Mouse (Mus musculus) midbrain, embryonic 13.5 days (tissue): ENCODE results near the gene Sult6b2. TPM values are rescaled to one million over a fixed set of nuclear protein-coding genes. Genes with fewer than 3 reads are reported as not detected.
A peak's percentile ranks its signal among the peaks of the same experiment; 100 is the strongest.

Source experiments
- ATAC-seq: fragments of 200-750 bp; cut with Nextera tagmentation; 2 replicates; pipeline ENCODE4 v1.8.0; 2017; ENCODE audit warnings: mild to moderate bottlenecking, moderate TSS enrichment, moderate library complexity
- H3K27ac ChIP-seq: fragments of 300-500 bp; sonication (generic); 2 replicates; pipeline ENCODE4 v1.5.1; 2015; ENCODE audit warnings: inconsistent platforms, mild to moderate bottlenecking, moderate library complexity
- H3K27me3 ChIP-seq: fragments of 300-500 bp; sonication (generic); 2 replicates; pipeline ENCODE4 v1.6.1; 2015; ENCODE audit warnings: mild to moderate bottlenecking, inconsistent platforms
- H3K36me3 ChIP-seq: fragments of 300-500 bp; sonication (generic); 2 replicates; pipeline ENCODE4 v1.6.1; 2015; ENCODE audit warnings: mild to moderate bottlenecking, inconsistent platforms
- H3K4me1 ChIP-seq: fragments of 300-500 bp; sonication (generic); replicated peaks from 2 replicates; pipeline ENCODE4 v1.6.1; 2015; ENCODE audit warnings: inconsistent platforms
- H3K4me2 ChIP-seq: fragments of 300-500 bp; sonication (generic); replicated peaks from 2 replicates; pipeline ENCODE4 v1.6.1; 2015; ENCODE audit warnings: moderate library complexity, mild to moderate bottlenecking, inconsistent platforms
- H3K4me3 ChIP-seq: fragments of 300-500 bp; sonication (generic); replicated peaks from 2 replicates; pipeline ENCODE4 v1.5.1; 2015; ENCODE audit warnings: mild to moderate bottlenecking, inconsistent platforms
- H3K9ac ChIP-seq: fragments of 300-500 bp; sonication (generic); replicated peaks from 2 replicates; pipeline ENCODE4 v1.6.1; 2015; ENCODE audit warnings: mild to moderate bottlenecking, inconsistent platforms
- H3K9me3 ChIP-seq: fragments of 300-500 bp; sonication (generic); 2 replicates; pipeline ENCODE4 v1.6.1; 2016; ENCODE audit warnings: mild to moderate bottlenecking, inconsistent platforms
- WGBS: fragments of 180-500 bp; shearing (Covaris S2); methylation state at CpG from one replicate; pipeline ENCODE4 v1.1.7; 2015; 5-methylcytosine and 5-hydroxymethylcytosine counted together
- polyA plus RNA-seq: library from polyadenylated mRNA; unstranded; fragments of >200 nt; fragmentation: Nextera tagmentation; extraction: Ambion mirVana; gene quantifications from 2 replicates; pipeline ENCODE4 v1.2.1, GENCODE M21; 2015

Gene Sult6b2
- polyA plus RNA-seq, result 0.18 and 0.26 TPM in 2 replicates

DNA sequence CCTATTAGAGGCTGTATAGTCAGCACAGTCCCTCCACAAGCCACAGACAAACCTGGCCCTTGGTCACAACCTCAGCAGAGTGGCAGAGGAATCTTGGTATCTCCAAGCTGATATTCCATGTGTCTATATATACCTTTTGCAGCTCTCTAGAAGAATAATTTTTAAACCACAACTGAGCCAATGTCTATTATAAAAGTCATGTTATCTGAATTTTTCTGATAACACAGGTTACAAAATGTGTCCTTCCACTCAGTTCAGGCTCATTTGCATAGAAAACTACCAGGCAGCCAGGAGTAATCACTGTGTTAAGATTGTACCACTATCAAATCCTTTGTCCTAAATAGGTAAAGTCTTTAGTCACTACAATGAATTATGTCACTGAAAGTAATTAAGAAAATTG, at the start of gene Sult6b2:
Sult6b2 (minus strand) TSS at position 101 of the 400 bp plus-strand sequence.
- Histone ChIP-seq H3K27ac (no peak within 1 kb of the TSS), H3K9ac (no peak within 1 kb of the TSS), H3K4me3 (no peak within 1 kb of the TSS), H3K9me3 (no peaks in the 10 kb centered on the region), H3K4me1 (peaks cover 4% of the 10 kb centered on the region), H3K36me3 (no peaks in the 10 kb centered on the region), H3K27me3 (no peaks in the 10 kb centered on the region), H3K4me2 (no peak within 1 kb of the TSS)
- no peak for ATAC-seq

DNA sequence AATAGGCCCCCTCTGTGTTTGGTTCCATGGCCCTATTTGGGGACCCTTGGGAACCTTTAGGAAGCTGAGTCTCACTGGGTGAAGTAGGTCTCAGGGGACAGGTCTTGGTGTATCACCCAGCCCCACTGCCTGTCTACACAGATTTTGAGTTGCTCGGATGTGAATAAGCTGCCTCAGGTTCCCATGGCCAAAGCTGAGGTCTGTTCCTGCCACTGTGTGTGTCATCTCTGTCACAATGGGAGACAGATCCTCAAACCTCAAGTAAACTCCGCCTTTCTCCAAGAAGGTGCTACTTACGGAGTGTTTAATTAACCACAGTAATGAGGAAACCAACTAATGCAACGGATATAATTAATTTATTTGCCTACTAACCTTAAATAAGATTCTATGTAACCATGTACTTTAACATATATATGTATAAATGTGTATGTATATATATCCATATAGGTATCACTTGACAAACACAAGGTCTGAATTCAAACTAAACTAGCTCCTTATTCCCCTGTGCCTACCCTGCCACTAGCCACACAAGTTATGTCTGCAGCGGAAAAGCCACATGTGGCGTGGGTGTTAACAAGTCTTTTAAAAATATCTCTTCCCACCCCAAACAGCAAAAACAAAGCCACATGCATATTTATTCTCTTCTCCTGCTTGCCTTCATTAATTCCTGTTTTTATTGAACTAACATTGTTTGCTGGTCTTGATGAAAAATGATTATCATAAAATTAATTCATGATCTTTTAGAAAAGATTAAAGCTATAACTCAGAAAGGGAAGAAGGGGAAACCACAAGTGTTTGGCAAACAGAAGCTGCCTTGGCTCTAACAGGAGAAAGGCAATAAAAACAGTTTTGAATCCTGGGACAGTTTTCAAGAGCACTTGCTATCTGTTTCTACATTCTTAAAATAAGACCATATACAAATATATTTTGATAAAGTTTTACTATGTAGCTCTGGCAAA, 48.4 kb upstream of the Sult6b2 start:
- WGBS, result 84% methylated on average over 6 of the region's 6 CpGs
- no peak overlapping the region for H3K27ac ChIP-seq
- H3K36me3 ChIP-seq, result no peaks in the 10 kb centered on the region
- H3K27me3 ChIP-seq, result no peaks in the 10 kb centered on the region
- H3K9ac ChIP-seq, result no peak overlapping the region
- H3K4me2 ChIP-seq, result no peak overlapping the region
- no peak overlapping the region for H3K4me3 ChIP-seq
- H3K9me3 ChIP-seq, result no peaks in the 10 kb centered on the region
- no peak for ATAC-seq
- peaks cover 18% of the 10 kb centered on the region for H3K4me1 ChIP-seq

DNA sequence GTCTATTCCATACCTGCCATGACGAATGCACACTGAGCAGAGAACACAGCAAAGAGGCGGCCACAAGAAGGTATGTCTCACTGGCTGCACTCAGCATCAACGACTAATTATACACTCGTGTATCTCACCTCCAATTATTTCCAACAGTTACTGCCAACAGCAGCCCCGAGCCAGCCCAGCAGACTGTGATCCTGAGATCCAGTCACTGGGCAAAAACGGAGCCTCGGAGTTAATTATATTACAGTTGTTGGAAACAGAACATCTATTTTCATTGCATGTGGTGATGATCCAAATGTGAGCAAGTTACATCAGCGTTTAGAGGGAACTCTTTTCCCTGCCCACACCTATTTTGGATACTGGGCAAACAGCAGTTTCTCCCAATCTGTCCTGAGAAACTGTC, 46.1 kb upstream of the Sult6b2 start:
- H3K27me3 ChIP-seq, result no peaks in the 10 kb centered on the region
- WGBS, result 83% methylated on average over 8 of the region's 8 CpGs
- H3K4me2 ChIP-seq, result no peak overlapping the region
- no peak overlapping the region for H3K27ac ChIP-seq
- no peaks in the 10 kb centered on the region for H3K36me3 ChIP-seq
- H3K9ac ChIP-seq, result no peak overlapping the region
- no peaks in the 10 kb centered on the region for H3K9me3 ChIP-seq
- H3K4me3 ChIP-seq, result no peak overlapping the region
- no peak for ATAC-seq
- H3K4me1 ChIP-seq, result 0 out of 2 replicates have a peak, but pooled peaks cover 6% of the 10 kb centered on the region

DNA sequence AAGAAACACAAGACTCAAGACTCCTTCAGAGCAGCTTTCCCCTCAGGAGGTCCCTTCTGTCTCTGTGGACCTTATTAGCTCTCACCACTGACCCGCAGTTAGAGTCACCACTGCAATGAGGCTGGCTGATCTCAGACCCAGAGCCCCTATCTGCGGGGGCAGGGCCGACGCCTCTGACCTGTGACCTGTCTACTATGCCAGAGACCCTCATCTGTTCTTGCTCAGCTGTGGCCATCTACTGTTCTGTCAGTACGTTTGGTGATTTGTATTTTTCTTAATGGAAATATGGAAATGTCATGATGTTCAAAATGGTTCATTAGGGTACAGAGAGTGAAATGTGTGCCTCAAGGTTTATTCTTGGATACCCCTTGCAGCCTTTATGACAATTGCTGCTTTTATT, 45.0 kb upstream of the Sult6b2 start:
- no peak overlapping the region for H3K9ac ChIP-seq
- H3K36me3 ChIP-seq, result peaks cover 7% of the 10 kb centered on the region
- H3K9me3 ChIP-seq, result no peaks in the 10 kb centered on the region
- no peak overlapping the region for H3K27ac ChIP-seq
- H3K4me3 ChIP-seq, result no peak overlapping the region
- no peaks in the 10 kb centered on the region for H3K27me3 ChIP-seq
- no peak overlapping the region for H3K4me2 ChIP-seq
- ATAC-seq, result peak; percentile 34; the same call in 1 of the 2 replicates
- 71% methylated on average over 5 of the region's 5 CpGs for WGBS
- 0 out of 2 replicates have a peak, but pooled peaks cover 6% of the 10 kb centered on the region for H3K4me1 ChIP-seq

DNA sequence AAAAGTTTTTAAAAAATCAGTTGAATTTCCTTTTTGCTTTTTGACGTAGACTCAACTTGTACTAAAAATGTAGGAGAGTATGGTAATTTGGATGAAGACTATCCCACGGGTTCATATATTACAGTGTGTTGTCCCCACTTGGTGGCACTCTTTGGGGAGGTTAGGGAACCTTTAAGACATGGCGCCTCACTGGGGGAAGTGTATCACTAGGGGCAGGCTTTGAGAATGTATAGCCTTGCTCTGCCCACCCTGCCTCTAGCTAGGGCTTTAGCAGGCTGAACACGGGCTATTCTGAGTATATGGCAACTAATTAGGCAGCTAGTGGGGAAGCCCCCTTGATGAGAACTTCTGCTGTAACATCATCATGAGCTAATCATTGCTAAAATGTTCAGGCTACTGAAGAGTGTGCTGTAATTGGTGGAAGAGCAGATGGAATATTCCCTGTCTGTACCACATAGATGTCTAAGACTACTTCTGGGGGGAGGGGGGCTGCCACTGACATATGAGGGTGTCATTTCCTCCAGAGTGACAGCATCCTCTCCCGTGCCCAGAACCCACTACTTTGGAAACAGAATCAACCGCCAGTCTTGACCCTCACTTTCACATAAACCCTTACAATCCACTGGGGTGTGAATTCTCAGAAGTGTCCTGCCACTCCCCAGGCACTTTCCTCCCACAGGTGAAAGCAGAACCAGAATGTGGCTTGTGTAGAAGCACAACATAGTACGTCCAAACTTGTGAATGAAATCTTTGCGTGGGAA, 43.8 kb upstream of the Sult6b2 start:
- no peak overlapping the region for H3K4me2 ChIP-seq
- ATAC-seq, result no peak
- H3K9ac ChIP-seq, result no peak overlapping the region
- H3K27me3 ChIP-seq, result no peaks in the 10 kb centered on the region
- H3K4me3 ChIP-seq, result no peak overlapping the region
- 0 out of 2 replicates have a peak, but pooled peaks cover 6% of the 10 kb centered on the region for H3K4me1 ChIP-seq
- H3K9me3 ChIP-seq, result no peaks in the 10 kb centered on the region
- H3K36me3 ChIP-seq, result peaks cover 10% of the 10 kb centered on the region
- no peak overlapping the region for H3K27ac ChIP-seq
- 87% methylated on average over 8 of the region's 8 CpGs for WGBS

DNA sequence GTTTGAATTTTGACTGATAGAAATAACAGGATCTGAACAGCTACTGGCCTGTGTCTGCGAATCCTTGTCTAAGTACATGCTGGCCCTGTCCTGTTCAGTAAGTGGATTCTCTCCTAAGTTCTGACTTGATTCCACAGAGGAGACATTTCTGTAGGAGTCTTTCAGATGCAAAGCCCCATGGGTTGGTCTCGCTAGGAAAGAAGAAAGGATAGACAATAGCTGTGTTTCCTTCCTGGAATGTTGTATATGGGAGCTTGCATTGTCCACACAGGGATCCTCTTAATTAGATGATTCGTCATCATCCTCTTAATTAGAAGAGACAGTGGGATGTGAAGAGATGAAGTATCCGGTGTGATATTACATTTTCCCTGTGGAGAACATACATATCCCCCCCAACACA, 42.6 kb upstream of the Sult6b2 start:
- Histone ChIP-seq H3K27ac (no peak overlapping the region), H3K9me3 (no peaks in the 10 kb centered on the region), H3K9ac (no peak overlapping the region), H3K4me1 (0 out of 2 replicates have a peak, but pooled peaks cover 4% of the 10 kb centered on the region), H3K4me2 (no peak overlapping the region), H3K27me3 (no peaks in the 10 kb centered on the region), H3K36me3 (peaks cover 10% of the 10 kb centered on the region), H3K4me3 (no peak overlapping the region)
- WGBS, result 84% methylated on average over 4 of the region's 4 CpGs
- no peak for ATAC-seq

DNA sequence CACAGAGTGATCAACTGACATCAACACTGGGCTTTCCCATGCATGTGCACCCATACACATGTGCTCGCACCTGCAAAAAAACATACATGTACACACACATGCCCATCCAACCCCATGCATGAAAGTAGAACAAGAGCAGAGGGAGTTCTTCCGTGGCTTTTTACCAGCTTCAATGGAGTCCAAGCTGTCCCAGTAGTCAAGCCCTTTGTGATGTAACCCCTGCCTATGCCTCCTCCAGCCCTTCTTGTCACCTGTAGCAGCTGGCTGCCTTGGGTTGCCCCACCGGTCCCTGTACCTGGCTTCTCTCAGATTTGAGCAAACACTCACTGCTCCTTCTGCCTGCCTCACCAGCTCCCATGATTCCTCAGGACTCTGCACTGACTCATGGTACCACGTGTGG, 40.8 kb upstream of the Sult6b2 start:
- H3K9me3 ChIP-seq, result no peaks in the 10 kb centered on the region
- no peak for ATAC-seq
- 83% methylated on average over 4 of the region's 4 CpGs for WGBS
- H3K9ac ChIP-seq, result no peak overlapping the region
- no peaks in the 10 kb centered on the region for H3K27me3 ChIP-seq
- no peak overlapping the region for H3K4me3 ChIP-seq
- H3K4me2 ChIP-seq, result no peak overlapping the region
- peaks cover 10% of the 10 kb centered on the region for H3K36me3 ChIP-seq
- no peak overlapping the region for H3K27ac ChIP-seq
- H3K4me1 ChIP-seq, result 0 out of 2 replicates have a peak, but pooled peaks cover 4% of the 10 kb centered on the region

DNA sequence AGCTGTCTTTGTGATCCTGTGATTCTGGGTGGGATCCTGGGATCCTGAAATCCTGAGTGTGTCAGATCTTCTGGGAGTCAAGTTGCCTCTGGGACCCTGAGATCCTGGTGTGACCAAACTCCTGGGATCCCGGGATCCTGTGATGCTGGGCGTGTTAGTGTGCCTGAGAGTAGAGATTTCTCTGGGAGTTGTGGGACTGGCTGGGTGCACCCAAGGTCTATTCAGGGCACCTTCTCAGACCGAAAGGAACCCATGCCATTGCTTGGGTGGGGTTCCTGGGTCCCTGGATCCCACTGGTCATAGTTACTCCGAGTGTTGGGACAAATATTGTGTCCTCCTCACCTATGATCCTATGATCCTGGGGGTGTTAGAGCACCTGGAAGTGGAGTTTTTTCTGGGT, 39.8 kb upstream of the Sult6b2 start:
- Histone ChIP-seq H3K9me3 (no peaks in the 10 kb centered on the region), H3K4me1 (no peaks in the 10 kb centered on the region), H3K4me2 (no peak overlapping the region), H3K4me3 (no peak overlapping the region), H3K27ac (no peak overlapping the region), H3K9ac (no peak overlapping the region), H3K27me3 (no peaks in the 10 kb centered on the region), H3K36me3 (peaks cover 10% of the 10 kb centered on the region)
- no peak for ATAC-seq
- WGBS, result 87% methylated on average over 4 of the region's 4 CpGs

DNA sequence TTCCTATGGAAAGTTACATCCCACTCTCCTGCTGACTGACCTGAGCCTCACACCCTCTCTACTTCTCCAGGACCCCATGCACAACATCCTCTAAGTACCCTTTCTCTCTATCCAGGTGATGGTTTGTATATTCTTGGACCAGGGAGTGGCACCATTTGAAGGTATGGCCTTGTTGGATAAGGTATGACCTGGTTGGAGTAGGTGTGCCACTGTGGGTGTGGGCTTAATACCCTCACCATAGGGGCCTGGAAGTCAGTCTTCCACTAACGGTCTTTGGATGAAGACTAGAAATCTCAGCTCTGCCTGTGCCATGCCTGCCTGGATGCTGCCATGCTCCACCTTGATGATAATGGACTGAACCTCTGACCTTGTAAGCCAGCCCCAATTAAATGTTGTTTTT, 34.2 kb upstream of the Sult6b2 start:
- H3K9ac ChIP-seq, result no peak overlapping the region
- no peak for ATAC-seq
- H3K27ac ChIP-seq, result no peak overlapping the region
- H3K4me2 ChIP-seq, result no peak overlapping the region
- WGBS, result 84% methylated on average over 1 of the region's 1 CpGs
- H3K9me3 ChIP-seq, result no peaks in the 10 kb centered on the region
- H3K4me3 ChIP-seq, result no peak overlapping the region
- H3K36me3 ChIP-seq, result no peaks in the 10 kb centered on the region
- no peaks in the 10 kb centered on the region for H3K27me3 ChIP-seq
- peaks cover 6% of the 10 kb centered on the region for H3K4me1 ChIP-seq

DNA sequence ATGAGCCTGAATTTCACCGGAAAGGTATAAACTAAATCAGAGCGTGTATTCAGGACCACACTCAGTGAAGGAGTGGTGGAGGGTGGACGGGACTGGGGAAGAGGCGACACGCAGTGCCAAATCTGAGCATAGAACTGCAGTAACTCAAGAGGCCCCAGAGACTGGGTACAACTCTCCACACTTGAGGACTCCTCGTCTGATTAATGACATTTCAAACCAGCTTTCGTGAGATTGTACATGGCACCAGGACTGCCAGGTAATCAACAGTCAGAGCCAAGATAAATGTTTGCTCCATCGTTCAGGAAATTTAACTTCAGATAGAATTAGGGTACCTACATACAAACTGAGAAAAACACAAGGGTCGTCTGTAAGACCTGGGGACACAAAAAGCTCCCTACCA, 33.0 kb upstream of the Sult6b2 start:
- no peak overlapping the region for H3K27ac ChIP-seq
- peaks cover 10% of the 10 kb centered on the region for H3K4me1 ChIP-seq
- no peak for ATAC-seq
- 89% methylated on average over 9 of the region's 9 CpGs for WGBS
- H3K4me2 ChIP-seq, result no peak overlapping the region
- H3K4me3 ChIP-seq, result no peak overlapping the region
- no peaks in the 10 kb centered on the region for H3K27me3 ChIP-seq
- H3K9ac ChIP-seq, result no peak overlapping the region
- no peaks in the 10 kb centered on the region for H3K36me3 ChIP-seq
- no peaks in the 10 kb centered on the region for H3K9me3 ChIP-seq

DNA sequence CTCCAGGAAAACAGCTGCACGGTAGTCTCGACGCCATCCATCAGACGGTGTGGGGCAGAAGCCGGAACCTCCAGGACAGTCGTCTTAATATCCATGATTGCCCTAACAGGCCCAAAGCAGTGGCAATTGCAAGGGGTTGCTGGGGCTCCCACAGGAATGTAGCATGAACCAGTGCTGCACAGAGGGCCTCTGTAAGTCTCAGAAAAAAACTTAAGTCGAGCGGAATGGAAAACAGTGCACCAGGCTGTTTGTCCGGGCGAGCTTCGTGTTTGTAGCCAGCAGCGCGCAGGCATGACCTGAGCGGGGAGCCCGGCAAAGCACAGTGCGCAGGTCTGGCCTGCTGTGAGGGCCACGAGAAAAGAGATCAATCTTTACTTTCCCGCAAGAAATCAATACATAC, 31.4 kb upstream of the Sult6b2 start:
- H3K27ac ChIP-seq, result peak overlapping the region; percentile 53; the same call in 1 of the 2 replicates

DNA sequence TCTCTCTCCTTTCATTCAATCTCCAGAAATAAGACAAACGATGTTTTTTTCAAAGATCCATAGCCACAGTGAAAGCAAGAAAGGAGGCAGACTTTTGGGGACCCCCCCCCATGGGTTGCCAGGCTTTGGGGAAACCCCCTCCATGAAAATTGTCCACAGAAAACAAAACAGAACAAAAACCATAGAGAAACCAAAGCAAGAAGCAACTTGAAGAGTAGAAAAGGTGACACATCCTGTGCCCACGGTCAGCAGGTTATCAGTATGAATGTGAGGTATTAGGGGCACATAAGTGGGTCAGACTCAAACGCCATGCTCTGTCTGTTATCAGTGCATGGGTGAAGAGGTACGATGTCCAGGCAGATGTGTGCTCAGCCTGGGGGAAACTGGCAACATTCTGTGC, 30.6 kb upstream of the Sult6b2 start:
- Histone ChIP-seq H3K27me3 (no peaks in the 10 kb centered on the region), H3K9me3 (no peaks in the 10 kb centered on the region), H3K4me3 (no peak overlapping the region), H3K4me2 (no peak overlapping the region), H3K9ac (no peak overlapping the region), H3K4me1 (peaks cover 10% of the 10 kb centered on the region), H3K36me3 (no peaks in the 10 kb centered on the region), H3K27ac (no peak overlapping the region)
- WGBS, result 87% methylated on average over 4 of the region's 4 CpGs
- ATAC-seq, result no peak

More for the DNA sequence above, 31.4 kb upstream of the Sult6b2 start:
- WGBS, result 41% methylated on average over 18 of the region's 18 CpGs
- peaks cover 10% of the 10 kb centered on the region for H3K4me1 ChIP-seq
- H3K4me3 ChIP-seq, result no peak overlapping the region
- H3K9ac ChIP-seq, result 0 out of 2 replicates have a peak overlapping the region, but pooled peaks have one; percentile 10
- H3K36me3 ChIP-seq, result no peaks in the 10 kb centered on the region
- peak overlapping the region; percentile 26; the same call in 1 of the 2 replicates for H3K4me2 ChIP-seq
- H3K27me3 ChIP-seq, result no peaks in the 10 kb centered on the region
- H3K9me3 ChIP-seq, result no peaks in the 10 kb centered on the region
- peak; percentile 83 for ATAC-seq
